Mouse (Mus musculus): ENCODE measurements around the gene Zfp706.
A peak's percentile ranks its signal among the peaks of the same experiment; 100 is the strongest.
"Not testable (repeated sequence)": the region's sequence is repeated elsewhere in the genome, so short reads cannot be mapped to it uniquely, and the experiment has no call there.

Gene Zfp706

GRCm38 (mm10) chr15:37008546-37008945, 973 bp upstream of the Zfp706 start:
- DNase-seq = no peak

- DNase-seq = no peak
Measured at GRCm38 (mm10) chr15:37007959-37008419, 416 bp upstream of the Zfp706 start.

GRCm38 (mm10) chr15:37006475-37007164, 953 bp downstream of the Zfp706 start:
- peak in 1 of 2 experiments; percentile 26 for DNase-seq

GRCm38 (mm10) chr15:37005793-37006474, 1.6 kb downstream of the Zfp706 start:
- DNase-seq = no peak

GRCm38 (mm10) chr15:37004858-37005257, 2.7 kb downstream of the Zfp706 start:
- no peak for DNase-seq

GRCm38 (mm10) chr15:37002276-37002675, 5.3 kb downstream of the Zfp706 start:
- no peak for DNase-seq

- DNase-seq = not testable (repeated sequence)
Measured at GRCm38 (mm10) chr15:36999602-37000001, 8.0 kb downstream of the Zfp706 start.

- DNase-seq = no peak
Measured at GRCm38 (mm10) chr15:36995166-36995565, 12.4 kb downstream of the Zfp706 start.

- DNase-seq = no peak
Measured at GRCm38 (mm10) chr15:36994665-36995064, 12.9 kb downstream of the Zfp706 start.

- no peak for DNase-seq
Measured at GRCm38 (mm10) chr15:36993435-36994178, 14.0 kb downstream of the Zfp706 start.

- no peak for DNase-seq
Measured at GRCm38 (mm10) chr15:36991353-36991752, 16.2 kb downstream of the Zfp706 start.

GRCm38 (mm10) chr15:36989922-36990321, 17.7 kb downstream of the Zfp706 start:
- DNase-seq = no peak

- no peak for DNase-seq
Measured at GRCm38 (mm10) chr15:36988718-36989115, 18.9 kb downstream of the Zfp706 start.

GRCm38 (mm10) chr15:36987976-36988717, 19.4 kb downstream of the Zfp706 start:
- DNase-seq = no peak

- DNase-seq = no peak
Measured at GRCm38 (mm10) chr15:36987211-36987877, 20.2 kb downstream of the Zfp706 start.

- DNase-seq = no peak
Measured at GRCm38 (mm10) chr15:36985567-36985925, 22.0 kb downstream of the Zfp706 start.

GRCm38 (mm10) chr15:36984921-36985566, 22.5 kb downstream of the Zfp706 start:
- no peak for DNase-seq

GRCm38 (mm10) chr15:36983455-36983854, 24.1 kb downstream of the Zfp706 start:
- no peak for DNase-seq

GRCm38 (mm10) chr15:36980238-36980637, 27.3 kb downstream of the Zfp706 start:
- DNase-seq = peak in 1 of 2 experiments; percentile 47

GRCm38 (mm10) chr15:36979488-36980201, 27.9 kb downstream of the Zfp706 start:
- peak; percentile 67 to 68 for DNase-seq

- no peak for DNase-seq
Measured at GRCm38 (mm10) chr15:36979159-36979487, 28.4 kb downstream of the Zfp706 start.
